Mouse (Mus musculus) neural tube, embryonic 11.5 days (tissue): ENCODE results near the gene Ovol3. TPM values are rescaled to one million over a fixed set of nuclear protein-coding genes. Genes with fewer than 3 reads are reported as not detected.
"Not testable (repeated sequence)": the region's sequence is repeated elsewhere in the genome, so short reads cannot be mapped to it uniquely, and the experiment has no call there.

Experiments used
- ATAC-seq: fragments of 200-750 bp; cut with Nextera tagmentation; 2 replicates; pipeline ENCODE4 v1.8.0; 2017; ENCODE audit warnings: moderate number of reproducible peaks, mild to moderate bottlenecking, moderate TSS enrichment, moderate library complexity; ENCODE audit not compliant: insufficient read depth, low FRiP score, low TSS enrichment
- DNase-seq: peaks from one replicate; pipeline ENCODE4 v3.0.0-alpha.2; 2015; ENCODE audit warnings: low spot score
- H3K27ac ChIP-seq: fragments of 300-500 bp; sonication (generic); 2 replicates; pipeline ENCODE4 v1.5.1; 2014; ENCODE audit warnings: low read depth, mild to moderate bottlenecking, low read length
- H3K27me3 ChIP-seq: fragments of 300-500 bp; sonication (generic); 2 replicates; pipeline ENCODE4 v1.6.1; 2014; ENCODE audit warnings: mild to moderate bottlenecking, low read length, mixed read lengths; ENCODE audit not compliant: control insufficient read depth, insufficient read depth
- H3K36me3 ChIP-seq: fragments of 300-500 bp; sonication (generic); 2 replicates; pipeline ENCODE4 v1.6.1; 2014; ENCODE audit warnings: mild to moderate bottlenecking, low read length, moderate library complexity, mixed read lengths; ENCODE audit not compliant: control insufficient read depth, insufficient read depth
- H3K4me1 ChIP-seq: fragments of 300-500 bp; sonication (generic); 2 replicates; pipeline ENCODE4 v1.6.1; 2014; ENCODE audit warnings: low read length, mixed read lengths; ENCODE audit not compliant: control insufficient read depth, insufficient read depth
- H3K4me2 ChIP-seq: fragments of 300-500 bp; sonication (generic); 2 replicates; pipeline ENCODE4 v1.6.1; 2014; ENCODE audit warnings: low read depth, mild to moderate bottlenecking, moderate library complexity
- H3K4me3 ChIP-seq: fragments of 300-500 bp; sonication (generic); 2 replicates; pipeline ENCODE4 v1.5.1; 2014; ENCODE audit warnings: low read depth, low read length
- H3K9ac ChIP-seq: fragments of 300-500 bp; sonication (generic); 2 replicates; pipeline ENCODE4 v1.6.1; 2014; ENCODE audit warnings: mild to moderate bottlenecking, low read length
- H3K9me3 ChIP-seq: fragments of 300-500 bp; sonication (generic); 2 replicates; pipeline ENCODE4 v1.6.1; 2016; ENCODE audit warnings: low read length; ENCODE audit not compliant: control insufficient read depth
- WGBS: fragments of 180-500 bp; shearing (Covaris S2); extraction: QIAGEN DNeasy Blood & Tissue Kit; methylation state at CpG from one replicate; pipeline ENCODE4 v1.1.7; 2014; 5-methylcytosine and 5-hydroxymethylcytosine counted together
- polyA plus RNA-seq: library from polyadenylated mRNA; unstranded; fragments of >200 nt; fragmentation: Nextera tagmentation; extraction: Ambion mirVana; gene quantifications from 2 replicates; pipeline ENCODE4 v1.2.1, GENCODE M21; 2014

The Ovol3 gene
- polyA plus RNA-seq, 1 experiment from 2014 or later: not detected

DNA sequence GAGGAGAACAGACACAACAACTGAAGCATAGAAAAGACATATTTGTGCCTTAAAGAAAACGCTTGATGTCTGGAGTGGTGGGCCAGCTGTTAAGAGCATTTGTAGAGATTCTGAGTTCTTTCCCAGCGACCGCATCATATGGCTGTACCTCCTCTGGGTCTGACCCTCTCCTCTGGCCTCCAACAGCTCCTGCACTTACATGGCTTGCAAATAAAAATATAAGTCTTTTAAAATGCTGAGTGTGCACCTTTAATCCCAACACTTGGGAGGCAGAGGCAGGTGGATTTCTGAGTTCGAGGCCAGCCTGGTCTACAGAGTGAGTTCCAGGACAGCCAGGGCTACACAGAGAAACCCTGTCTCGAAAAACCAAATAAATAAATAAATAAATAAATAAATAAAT lies 34.9 kb downstream of the Ovol3 start:
- not testable (repeated sequence) for H3K27me3 ChIP-seq, H3K9me3 ChIP-seq, H3K27ac ChIP-seq, H3K4me1 ChIP-seq, H3K4me3 ChIP-seq, H3K4me2 ChIP-seq, ATAC-seq, H3K9ac ChIP-seq, DNase-seq, H3K36me3 ChIP-seq
- WGBS: 90% methylated on average over 5 of the region's 5 CpGs

DNA sequence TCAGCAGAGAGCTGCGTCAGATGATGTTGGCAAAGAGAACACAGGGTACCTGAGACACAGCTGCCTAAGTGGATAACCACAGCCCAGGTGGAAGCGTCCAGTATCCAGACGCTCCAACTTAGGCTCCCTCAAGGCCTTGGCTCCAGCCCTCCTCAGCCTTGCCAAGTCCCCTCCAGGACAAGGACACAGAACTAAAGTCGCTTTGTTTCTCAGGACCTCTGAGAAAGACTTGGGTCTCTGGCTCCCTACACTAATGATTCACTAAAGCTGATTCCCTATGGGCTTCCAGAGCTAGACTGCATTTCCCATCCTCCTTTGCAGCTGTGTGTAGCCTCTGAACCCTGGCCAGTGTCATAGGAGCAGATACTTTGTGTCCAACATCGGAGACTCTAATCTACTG lies 35.3 kb downstream of the Ovol3 start:
- 80% methylated on average over 5 of the region's 5 CpGs for WGBS

DNA sequence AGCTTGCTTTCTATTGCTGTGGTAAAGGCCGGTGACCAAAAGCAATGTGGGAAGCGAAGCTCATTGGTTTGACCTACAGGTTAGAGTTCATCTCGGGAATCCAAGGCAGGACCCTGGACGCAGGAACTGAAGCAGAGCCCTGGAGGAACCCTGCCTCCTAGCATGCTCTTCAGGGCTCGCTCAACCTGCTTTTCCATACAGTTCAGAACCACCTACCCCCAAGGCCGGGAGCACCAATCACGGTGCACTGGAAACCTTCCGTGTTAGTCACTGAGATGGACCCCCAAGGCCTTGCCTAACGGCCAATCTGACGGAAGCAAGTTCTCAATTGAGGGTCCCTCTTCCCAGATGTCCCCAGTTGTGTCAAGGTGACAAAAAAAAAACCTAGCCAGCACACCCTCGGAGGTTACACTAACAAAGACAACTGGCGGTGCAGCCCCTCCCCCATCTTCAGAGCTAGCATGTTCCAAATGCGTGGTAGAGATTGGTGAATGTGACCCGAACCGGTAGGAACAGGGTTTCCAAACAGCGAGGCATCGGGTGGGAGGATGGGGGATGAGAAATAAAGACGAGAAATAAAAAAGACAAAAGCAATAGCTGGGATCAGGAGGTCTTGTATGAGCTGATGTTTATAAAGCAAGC lies 35.9 kb downstream of the Ovol3 start:
- Histone ChIP-seq H3K27ac (no peak overlapping the region), H3K4me1 (no peaks in the 10 kb centered on the region), H3K9me3 (no peaks in the 10 kb centered on the region), H3K36me3 (no peaks in the 10 kb centered on the region), H3K4me3 (no peak overlapping the region), H3K4me2 (no peak overlapping the region), H3K27me3 (no peaks in the 10 kb centered on the region), H3K9ac (no peak overlapping the region)
- no peak for DNase-seq
- ATAC-seq: no peak
- WGBS: 79% methylated on average over 18 of the region's 18 CpGs

More for the DNA sequence above, 35.3 kb downstream of the Ovol3 start:
- no peaks in the 10 kb centered on the region for H3K36me3 ChIP-seq
- H3K9me3 ChIP-seq: no peaks in the 10 kb centered on the region
- no peaks in the 10 kb centered on the region for H3K27me3 ChIP-seq
- no peak for DNase-seq
- no peak for ATAC-seq
- no peak overlapping the region for H3K9ac ChIP-seq
- H3K27ac ChIP-seq: no peak overlapping the region
- no peaks in the 10 kb centered on the region for H3K4me1 ChIP-seq
- no peak overlapping the region for H3K4me3 ChIP-seq
- no peak overlapping the region for H3K4me2 ChIP-seq

DNA sequence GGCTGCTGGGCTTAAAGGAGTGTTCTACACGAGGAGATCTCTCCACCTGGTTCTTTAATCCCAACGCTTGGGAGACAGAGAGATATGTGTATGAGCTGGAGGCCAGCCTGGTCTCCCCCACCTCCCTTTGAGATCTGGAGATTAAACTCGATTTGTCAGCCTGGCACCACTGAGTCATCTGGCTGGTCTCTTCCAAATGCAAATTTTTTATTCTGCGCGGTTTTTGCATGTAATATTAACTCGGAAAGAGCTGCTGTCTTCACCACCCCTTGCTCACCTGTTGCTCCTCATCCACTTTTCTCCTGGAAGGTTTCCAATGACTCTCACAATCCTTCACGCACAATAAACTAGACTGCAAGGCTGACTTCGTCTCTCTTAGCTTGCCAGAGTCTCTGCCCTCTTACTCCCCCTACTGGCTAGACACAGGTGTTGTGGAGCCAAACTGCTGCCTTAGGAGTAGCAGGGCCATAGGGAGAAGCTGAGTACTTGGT lies 37.0 kb downstream of the Ovol3 start, which contains the start of gene Capns1:
Capns1 (minus strand) TSS at position 331 of the 491 bp plus-strand sequence.
- ATAC-seq (no peak), DNase-seq (peak; percentile 78)
- Histone ChIP-seq H3K27ac (no peak within 1 kb of the TSS), H3K9me3 (no peaks in the 10 kb centered on the region), H3K4me3 (no peak within 1 kb of the TSS), H3K4me1 (0 out of 2 replicates have a peak, but pooled peaks cover under 1% of the 10 kb centered on the region), H3K36me3 (no peaks in the 10 kb centered on the region), H3K9ac (no peak within 1 kb of the TSS), H3K27me3 (no peaks in the 10 kb centered on the region), H3K4me2 (no peak within 1 kb of the TSS)
- 12% methylated on average over 8 of the region's 8 CpGs for WGBS

DNA sequence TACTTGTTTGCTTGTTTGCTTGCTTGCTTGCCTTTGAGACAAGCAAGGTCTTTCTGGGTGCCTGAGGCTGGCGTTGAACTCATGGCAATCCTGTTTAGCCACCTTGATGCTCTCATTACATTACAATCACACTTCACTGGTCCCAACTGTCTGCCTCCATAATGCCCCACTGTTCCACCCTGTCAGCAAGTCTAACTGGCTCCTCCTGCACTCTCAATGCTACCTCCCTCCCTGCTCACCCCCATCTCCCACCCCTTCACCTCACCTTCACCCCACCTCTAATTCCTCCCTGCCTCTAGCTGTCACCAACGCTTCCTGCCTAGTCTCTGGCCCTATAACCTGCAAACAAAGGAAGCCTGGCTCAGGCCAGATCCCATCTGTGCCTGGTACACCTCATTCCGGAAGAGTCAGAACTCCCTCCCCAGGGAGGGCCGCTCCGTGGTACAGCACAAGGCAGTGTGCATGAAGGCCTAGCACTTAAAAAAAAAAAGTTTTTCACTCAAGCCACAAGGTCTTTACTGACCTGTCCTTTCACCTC lies 37.9 kb downstream of the Ovol3 start:
- ATAC-seq: no peak

DNA sequence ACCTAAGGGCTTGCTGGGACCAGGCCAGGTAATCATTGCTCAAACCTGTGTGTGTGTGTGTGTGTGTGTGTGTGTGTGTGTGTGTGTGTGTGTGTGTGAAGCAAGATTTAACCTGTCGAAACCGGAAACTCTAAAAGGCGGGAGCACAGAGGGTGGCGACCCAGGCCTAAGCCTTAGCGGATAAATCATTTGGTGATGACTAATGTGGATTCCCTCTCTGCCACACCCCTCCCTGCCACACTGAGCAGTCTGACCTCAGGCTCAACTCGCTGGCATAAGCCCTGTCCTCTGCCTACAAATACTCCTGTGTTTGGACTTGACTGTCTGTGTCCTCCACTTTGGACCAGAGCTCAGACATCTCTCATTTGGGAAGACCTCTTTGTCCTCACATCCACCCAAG lies 39.4 kb downstream of the Ovol3 start:
- Histone ChIP-seq H3K4me3 (no peak overlapping the region), H3K4me1 (peaks cover 7% of the 10 kb centered on the region), H3K9me3 (no peaks in the 10 kb centered on the region), H3K27ac (no peak overlapping the region), H3K36me3 (no peaks in the 10 kb centered on the region), H3K27me3 (no peaks in the 10 kb centered on the region), H3K4me2 (no peak overlapping the region), H3K9ac (no peak overlapping the region)
- no peak for ATAC-seq
- no peak for DNase-seq
- WGBS: 88% methylated on average over 6 of the region's 6 CpGs

More for the DNA sequence above, 37.9 kb downstream of the Ovol3 start:
- Histone ChIP-seq H3K36me3 (no peaks in the 10 kb centered on the region), H3K4me3 (no peak overlapping the region), H3K27ac (no peak overlapping the region), H3K9me3 (no peaks in the 10 kb centered on the region), H3K27me3 (no peaks in the 10 kb centered on the region), H3K4me2 (no peak overlapping the region), H3K9ac (no peak overlapping the region), H3K4me1 (peaks cover 7% of the 10 kb centered on the region)
- no peak for DNase-seq
- WGBS: 68% methylated on average over 5 of the region's 5 CpGs

DNA sequence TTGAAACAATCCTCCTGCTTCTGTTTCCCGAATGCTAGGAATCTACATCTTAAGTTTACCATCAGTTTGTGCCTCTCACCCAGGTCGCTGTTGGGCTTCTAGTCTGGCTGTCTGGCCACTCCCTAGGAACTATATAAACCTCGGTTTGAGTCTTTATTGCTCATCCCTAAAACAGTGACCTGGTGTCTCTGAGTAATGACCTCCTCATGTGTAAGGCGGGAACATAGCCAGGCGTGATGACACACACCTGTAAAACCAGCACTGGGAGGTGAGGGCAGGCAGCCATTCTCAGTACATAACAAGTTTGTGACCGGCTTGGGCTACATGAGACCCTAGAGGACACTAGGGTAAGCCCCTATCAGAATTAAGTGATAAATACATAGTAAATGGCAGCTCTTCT lies 40.1 kb downstream of the Ovol3 start:
- H3K27ac ChIP-seq: no peak overlapping the region
- H3K27me3 ChIP-seq: no peaks in the 10 kb centered on the region
- no peaks in the 10 kb centered on the region for H3K9me3 ChIP-seq
- no peak overlapping the region for H3K9ac ChIP-seq
- peaks cover 7% of the 10 kb centered on the region for H3K4me1 ChIP-seq
- 72% methylated on average over 6 of the region's 6 CpGs for WGBS
- no peaks in the 10 kb centered on the region for H3K36me3 ChIP-seq
- no peak overlapping the region for H3K4me2 ChIP-seq
- no peak overlapping the region for H3K4me3 ChIP-seq
- ATAC-seq: no peak
- no peak for DNase-seq

DNA sequence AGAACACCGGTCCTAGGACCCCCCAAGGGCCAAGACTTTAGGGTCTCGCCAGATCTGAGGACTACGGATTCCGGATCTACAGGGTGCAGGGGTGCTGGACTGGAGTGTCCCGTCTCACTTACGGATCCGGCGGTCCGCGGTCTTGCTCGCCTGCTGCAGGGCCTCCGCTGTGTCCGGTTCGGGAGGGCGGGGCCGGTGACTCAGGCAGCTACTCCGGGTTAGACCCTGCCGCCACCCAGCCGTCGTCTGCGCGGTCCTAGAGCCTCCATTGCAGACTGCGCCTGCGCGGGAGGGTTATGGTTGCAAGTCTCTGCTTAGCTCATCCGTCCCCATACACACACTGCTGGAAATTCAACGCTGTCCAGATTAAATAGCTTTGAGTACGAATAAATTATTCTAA lies 40.6 kb downstream of the Ovol3 start:
- no peak overlapping the region for H3K27ac ChIP-seq
- ATAC-seq: peak; percentile 85

More for the DNA sequence above, 40.6 kb downstream of the Ovol3 start:
- DNase-seq: peak; percentile 96
- Histone ChIP-seq H3K9me3 (no peaks in the 10 kb centered on the region), H3K4me1 (peaks cover 7% of the 10 kb centered on the region), H3K4me3 (peak overlapping the region; percentile 66), H3K36me3 (no peaks in the 10 kb centered on the region), H3K4me2 (peak overlapping the region; percentile 81), H3K9ac (peak overlapping the region; percentile 64), H3K27me3 (no peaks in the 10 kb centered on the region)
- WGBS: under 1% methylated on average over 28 of the region's 28 CpGs
